ENCODE assay signal across 8 mouse cellular contexts in the genomic region with DNA sequence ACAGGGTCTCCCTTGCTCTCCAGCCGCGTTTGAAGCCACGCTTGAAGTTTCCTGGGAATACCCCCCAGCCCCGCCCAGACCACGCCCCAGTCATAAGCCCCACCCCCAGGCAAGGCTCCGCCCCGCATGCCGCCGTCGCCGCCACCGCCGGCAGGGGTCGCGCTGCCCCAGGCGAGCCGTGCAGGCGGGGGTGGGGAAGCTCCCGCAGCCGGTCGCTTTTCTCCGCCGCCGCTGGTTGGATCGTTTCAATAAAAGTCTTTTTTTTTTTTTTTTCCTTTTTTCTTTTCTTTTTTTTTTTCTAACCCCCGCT. TPM values are rescaled to one million over a fixed set of nuclear protein-coding genes. Genes with fewer than 3 reads are reported as not detected.
DNase-seq lines count a peak whose midpoint lies in the region; ATAC-seq and TF ChIP-seq lines count a peak whose summit lies in the region.

No protein-coding gene starts in this region.

- no peaks in the 10 kb centered on the region for H3K9me3 ChIP-seq in embryonic facial prominence, embryonic 11.5 days (replicated peaks; ENCODE audit: control insufficient read depth, low read length)

- peak overlapping the region; percentile 94 for H3ac ChIP-seq in myocyte (ENCODE audit: control insufficient read depth, insufficient read length)

- 0% methylated on average over 23 of the region's 26 CpGs for WGBS in embryonic facial prominence, embryonic 11.5 days
- under 1% methylated on average over 26 of the region's 26 CpGs for WGBS in liver, adult 2 months

- 0 out of 2 replicates have a peak, but pooled peaks have one; percentile 91 for TF ChIP-seq POLR2A in liver, adult 2 months (IDR thresholded peaks at IDR 0.05; ENCODE audit: extremely low read depth, insufficient read depth, low read length)
- TF ChIP-seq POLR2A in myocyte (IDR thresholded peaks at IDR 0.05; ENCODE audit: insufficient read length, low read depth) = no peak

- no peaks in the 10 kb centered on the region for H3K36me3 ChIP-seq in embryonic facial prominence, embryonic 11.5 days (replicated peaks; ENCODE audit: control insufficient read depth, insufficient read depth, low read depth, low read length)
- no peaks in the 10 kb centered on the region for H3K36me3 ChIP-seq in liver, adult 2 months (ENCODE audit: control insufficient read depth, insufficient read depth, low read length)
- H3K36me3 ChIP-seq in myocyte (ENCODE audit: control insufficient read depth, insufficient read depth) = no peaks in the 10 kb centered on the region

- H3K79me2 ChIP-seq in liver, adult 2 months (ENCODE audit: control insufficient read depth, insufficient read depth, low read length) = peaks cover 17% of the 10 kb centered on the region; the same call in 1 of the 2 replicates
- peaks cover 40% of the 10 kb centered on the region for H3K79me2 ChIP-seq in myocyte (ENCODE audit: control insufficient read depth, insufficient read depth)

- peak overlapping the region; percentile 99 for H3K27ac ChIP-seq in embryonic facial prominence, embryonic 11.5 days (replicated peaks; ENCODE audit: low read depth, low read length)
- peak overlapping the region; percentile 99 for H3K27ac ChIP-seq in liver, adult 2 months (replicated peaks; ENCODE audit: insufficient read depth, low read depth, low read length)

- H3K4me3 ChIP-seq in embryonic facial prominence, embryonic 11.5 days (ENCODE audit: low read depth, low read length) = peak overlapping the region; percentile 95
- H3K4me3 ChIP-seq in liver, adult 2 months (ENCODE audit: insufficient read depth, low read depth, low read length) = peak overlapping the region; percentile 99
- H3K4me3 ChIP-seq in myocyte = peak overlapping the region; percentile 47

- peak; percentile 76 for DNase-seq in 3T3-L1 (ENCODE audit: low read depth, low spot score)
- peak; percentile 94 for DNase-seq in adrenal gland, postnatal 14 days
- DNase-seq in embryonic facial prominence, embryonic 11.5 days (ENCODE audit: low spot score) = peak; percentile 93
- peak; percentile 98 for DNase-seq in heart, adult 11 months
- DNase-seq in kidney, adult 8-10 months = peak; percentile 63 to 77
- no peak for DNase-seq in liver, adult 2 months (ENCODE audit: extremely low read depth, low read depth, low spot score)
- DNase-seq in spleen, postnatal 4 days (ENCODE audit: low spot score in 2 of 2) = peak; percentile 87 to 97

- peak overlapping the region; percentile 96 for H3K9ac ChIP-seq in embryonic facial prominence, embryonic 11.5 days (replicated peaks; ENCODE audit: low read length)
- H3K9ac ChIP-seq in liver, adult 2 months (ENCODE audit: low read depth, low read length) = peak overlapping the region; percentile 100

- TF ChIP-seq CTCF in liver, adult 2 months (IDR thresholded peaks at IDR 0.05; ENCODE audit: low read depth, low read length) = peak; percentile 75

- H3K27me3 ChIP-seq in embryonic facial prominence, embryonic 11.5 days (ENCODE audit: control insufficient read depth, insufficient read depth, low read length) = no peaks in the 10 kb centered on the region
- H3K27me3 ChIP-seq in liver, adult 2 months (ENCODE audit: control insufficient read depth, insufficient read depth, low read length) = no peaks in the 10 kb centered on the region
- no peaks in the 10 kb centered on the region for H3K27me3 ChIP-seq in myocyte (ENCODE audit: control insufficient read depth, insufficient read depth, insufficient read length)

- peak; percentile 87 for ATAC-seq in embryonic facial prominence, embryonic 11.5 days (replicated peaks; ENCODE audit: insufficient number of reproducible peaks, low FRiP score, low TSS enrichment, low read depth)

- peak overlapping the region; percentile 75 for H3K4me2 ChIP-seq in embryonic facial prominence, embryonic 11.5 days (ENCODE audit: low read depth, low read length)
- peak overlapping the region; percentile 76 for H3K4me2 ChIP-seq in myocyte (ENCODE audit: low read depth)

- no peaks in the 10 kb centered on the region for H3K4me1 ChIP-seq in embryonic facial prominence, embryonic 11.5 days (ENCODE audit: control insufficient read depth, insufficient read depth, low read length)
- peaks cover 18% of the 10 kb centered on the region for H3K4me1 ChIP-seq in liver, adult 2 months (ENCODE audit: control insufficient read depth, insufficient read depth, low read length)

TF ChIP-seq in myocyte, 11 proteins besides CTCF, POLR2A, EP300 and RAD21:
- peak in 1 of 3 experiments; percentile 10 for TF ChIP-seq MYOG (IDR thresholded peaks at IDR 0.05; ENCODE audit: control insufficient read depth in 1 of 3, insufficient read depth in 1 of 3, insufficient read length in 2 of 3, low read depth in 2 of 3)
- no peak for TF ChIP-seq POLR2AphosphoS2 (IDR thresholded peaks at IDR 0.05; ENCODE audit: insufficient read length, low read depth)
- TF ChIP-seq MAX (IDR thresholded peaks at IDR 0.05; ENCODE audit: low read depth) = no peak
- TF ChIP-seq REST (IDR thresholded peaks at IDR 0.05; ENCODE audit: insufficient read depth, insufficient read length) = no peak

RNA-seq across cellular contexts. Expression of gene Cdk17, which starts 0.2 kb away (rescaled TPM):
- total RNA-seq in adrenal gland, postnatal 14 days (2021) = 31.4 and 33.2 TPM in 2 replicates
- polyA plus RNA-seq in embryonic facial prominence, embryonic 11.5 days (2014; fragmentation: Nextera tagmentation; extraction: Ambion mirVana) = 25.7 and 27.8 TPM in 2 replicates
- total RNA-seq in liver, adult 2 months (2014; rRNA removed) = 17.1 and 17.7 TPM in 2 replicates
- 11.3 and 12.5 TPM in 2 replicates for polyA plus RNA-seq in liver, adult 2 months (2012; rRNA removed)
- 11.8 TPM for polyA plus RNA-seq in myocyte (2012; fragmentation: generic; extraction: Trizol)

Comparison
In these comparisons a context has a peak if more than half of its experiments do, and no peak if none do; other contexts are left out.
1. H3K4me3 ChIP-seq: peak in every context shown above with its lines; median percentile 99 in liver, adult 2 months; 95 in embryonic facial prominence, embryonic 11.5 days; 47 in myocyte.